Mouse (Mus musculus) E14TG2a.4 (cell line): ENCODE measurements around the gene Zfp821.

Experiments
- H3K27me3 ChIP-seq: 2 replicates; pipeline ENCODE4 v1.6.1; 2014; ENCODE audit warnings: low read length, control low read depth; ENCODE audit not compliant: insufficient read depth
- H3K36me3 ChIP-seq: 2 replicates; pipeline ENCODE4 v1.6.1; 2014; ENCODE audit warnings: low read length, control low read depth; ENCODE audit not compliant: insufficient read depth
- H3K4me1 ChIP-seq: replicated peaks from 2 replicates; pipeline ENCODE4 v1.6.1; 2014; ENCODE audit warnings: low read depth, low read length, control low read depth
- H3K4me3 ChIP-seq: replicated peaks from 2 replicates; pipeline ENCODE4 v1.5.1; 2014; ENCODE audit warnings: mild to moderate bottlenecking, low read length
- H3K9me3 ChIP-seq: 2 replicates; pipeline ENCODE4 v1.6.1; 2014; ENCODE audit warnings: low read length, control low read depth
- CTCF ChIP-seq: conservative IDR thresholded peaks from 2 replicates; pipeline ENCODE4 v1.5.1; 2014; ENCODE audit warnings: low read length
- NANOG ChIP-seq: IDR thresholded peaks from 2 replicates; pipeline ENCODE4 v1.6.1; 2014; ENCODE audit warnings: borderline replicate concordance, low read length, mixed read lengths
- POU5F1 ChIP-seq: IDR thresholded peaks from 2 replicates; pipeline ENCODE4 v1.6.1; 2014; ENCODE audit warnings: low read length, borderline replicate concordance

Gene Zfp821

DNA sequence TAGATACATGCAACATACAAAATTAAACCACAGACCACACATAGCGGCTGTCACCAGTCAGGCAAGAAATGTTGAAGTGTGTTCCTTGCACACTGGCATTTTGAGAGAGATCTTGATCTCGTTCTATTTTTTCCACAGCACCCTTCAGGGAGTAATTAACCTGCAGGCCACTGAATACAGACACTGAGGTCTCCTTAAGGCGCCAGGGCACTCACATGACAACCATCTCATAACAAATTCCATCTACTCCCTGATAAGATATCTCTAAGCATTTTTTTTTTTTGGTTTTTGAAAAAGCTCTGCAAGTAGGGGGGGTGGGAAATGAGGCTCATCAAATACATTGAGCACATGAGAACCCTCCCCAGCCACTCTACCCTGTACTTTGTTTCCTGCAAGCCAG is 51.5 kb downstream of the Zfp821 start:
- no peaks in the 10 kb centered on the region for H3K27me3 ChIP-seq
- no peak overlapping the region for H3K4me3 ChIP-seq
- peaks cover 3% of the 10 kb centered on the region; the same call in 1 of the 2 replicates for H3K4me1 ChIP-seq
- H3K9me3 ChIP-seq = peaks cover 12% of the 10 kb centered on the region; the same call in 1 of the 2 replicates
- TF ChIP-seq POU5F1 (no peak), NANOG (no peak), CTCF (no peak)
- no peaks in the 10 kb centered on the region for H3K36me3 ChIP-seq

DNA sequence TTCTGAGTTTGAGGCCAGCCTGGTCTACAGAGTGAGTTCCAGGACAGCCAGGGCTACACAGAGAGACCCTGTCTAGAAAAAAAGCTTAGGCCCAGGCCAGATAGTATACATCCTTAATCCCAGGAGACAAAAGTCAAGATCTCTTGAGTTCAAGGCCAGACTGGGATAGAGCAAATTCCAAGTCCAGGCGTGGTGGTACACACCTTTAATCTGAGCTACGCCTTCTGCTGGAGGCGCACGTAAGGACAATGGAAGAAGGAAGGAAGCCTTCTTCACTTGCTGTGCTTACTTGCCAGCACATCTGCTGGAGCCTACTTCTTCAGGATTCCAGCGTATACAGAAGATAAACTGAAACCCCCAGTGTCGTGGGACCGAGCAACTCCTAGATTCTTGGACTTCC is 54.1 kb downstream of the Zfp821 start:
- TF ChIP-seq CTCF (no peak), NANOG (no peak), POU5F1 (no peak)
- Histone ChIP-seq H3K36me3 (no peaks in the 10 kb centered on the region), H3K9me3 (peaks cover 33% of the 10 kb centered on the region), H3K4me3 (no peak overlapping the region), H3K4me1 (no peaks in the 10 kb centered on the region; the same call in 1 of the 2 replicates), H3K27me3 (no peaks in the 10 kb centered on the region)

DNA sequence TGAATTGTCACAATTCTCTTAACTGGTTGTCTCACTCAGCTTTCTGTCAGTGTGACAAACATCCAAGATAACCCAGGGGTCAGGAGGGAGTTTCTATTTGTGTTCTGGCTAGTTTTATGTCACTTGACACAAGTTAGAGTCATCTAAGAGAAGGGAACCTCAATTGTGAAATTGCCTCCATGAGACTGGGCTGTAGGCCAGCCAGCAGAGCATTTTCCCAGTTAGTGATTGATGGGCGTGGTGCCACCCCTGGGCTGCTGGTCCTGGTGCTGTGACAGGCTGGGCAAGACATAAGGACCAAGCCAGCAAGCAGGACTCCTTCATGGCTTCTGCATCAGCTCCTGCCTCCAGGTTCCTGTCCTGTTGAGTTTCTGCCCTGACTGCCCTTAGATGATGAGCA is 54.9 kb downstream of the Zfp821 start:
- H3K9me3 ChIP-seq = peaks cover 28% of the 10 kb centered on the region
- no peaks in the 10 kb centered on the region for H3K36me3 ChIP-seq
- no peak overlapping the region for H3K4me3 ChIP-seq
- no peaks in the 10 kb centered on the region; the same call in 1 of the 2 replicates for H3K4me1 ChIP-seq
- TF ChIP-seq NANOG = no peak
- TF ChIP-seq CTCF = no peak
- no peak for TF ChIP-seq POU5F1
- H3K27me3 ChIP-seq = no peaks in the 10 kb centered on the region

DNA sequence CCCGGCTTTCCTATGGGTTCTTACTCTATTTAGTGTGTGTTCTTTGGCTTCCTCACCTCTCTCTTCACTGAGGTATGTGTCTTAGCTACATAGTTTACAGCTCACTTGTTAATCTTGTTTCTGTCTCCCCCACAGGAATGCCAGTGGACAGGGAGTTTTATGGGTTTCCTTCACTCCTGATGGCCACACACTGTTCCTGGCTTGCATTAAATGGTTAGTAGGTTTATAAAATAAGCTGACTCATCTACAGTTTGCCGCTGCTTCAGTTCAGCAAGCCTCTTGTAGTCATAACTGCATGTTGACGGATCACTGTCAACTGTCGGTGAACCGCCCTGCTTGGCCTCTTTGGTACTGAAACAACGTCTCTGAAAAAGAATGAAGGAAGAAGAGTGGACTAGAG is 58.7 kb downstream of the Zfp821 start:
- no peak for TF ChIP-seq NANOG
- TF ChIP-seq POU5F1 = no peak
- no peak for TF ChIP-seq CTCF
- no peaks in the 10 kb centered on the region for H3K4me1 ChIP-seq

DNA sequence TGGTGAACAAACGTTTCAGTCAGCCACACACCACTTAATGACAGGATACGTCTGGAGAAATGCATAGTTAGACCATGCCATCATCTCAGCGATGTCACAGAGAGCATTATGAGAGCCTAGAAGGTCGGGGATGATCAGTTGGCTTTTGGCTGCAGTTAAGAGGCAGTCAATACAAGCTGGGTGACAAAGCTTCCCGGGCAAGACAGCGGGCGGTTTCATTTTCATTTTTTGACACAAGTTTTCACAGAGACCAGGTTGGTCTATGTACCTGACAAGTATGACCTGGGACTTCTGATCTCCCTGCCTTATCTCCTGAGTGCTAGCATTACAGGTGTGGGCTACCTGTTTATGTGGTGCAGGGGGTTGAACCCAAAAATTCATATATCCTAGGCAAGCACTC is 60.7 kb downstream of the Zfp821 start:
- no peaks in the 10 kb centered on the region for H3K4me1 ChIP-seq
- no peak for TF ChIP-seq CTCF
- no peak for TF ChIP-seq POU5F1
- TF ChIP-seq NANOG = no peak

More for the DNA sequence above, 58.7 kb downstream of the Zfp821 start:
- Histone ChIP-seq H3K36me3 (no peaks in the 10 kb centered on the region), H3K9me3 (peaks cover 28% of the 10 kb centered on the region), H3K4me3 (no peak overlapping the region), H3K27me3 (no peaks in the 10 kb centered on the region)

DNA sequence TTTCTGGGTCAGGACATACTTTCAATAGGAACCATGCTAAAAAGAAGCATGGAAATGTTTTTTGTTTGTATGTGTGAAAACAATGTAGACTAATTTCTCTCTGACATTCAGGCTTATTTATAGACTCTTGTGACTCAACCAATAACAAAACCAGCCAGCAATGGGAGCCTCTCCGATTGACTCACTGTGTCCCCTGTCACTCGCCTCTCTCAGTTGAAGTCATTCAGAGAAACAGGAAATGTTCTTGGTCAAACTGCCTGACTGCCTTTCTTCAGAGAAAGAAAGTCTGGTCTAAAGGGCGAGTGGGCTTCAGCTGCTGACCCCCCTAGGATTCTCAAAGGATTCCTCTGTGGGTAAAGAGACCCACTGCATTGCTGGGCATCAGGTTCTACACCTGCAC is 67.8 kb downstream of the Zfp821 start:
- no peak overlapping the region for H3K4me3 ChIP-seq
- H3K27me3 ChIP-seq = peaks cover 12% of the 10 kb centered on the region
- no peaks in the 10 kb centered on the region for H3K9me3 ChIP-seq
- peaks cover 7% of the 10 kb centered on the region for H3K4me1 ChIP-seq
- H3K36me3 ChIP-seq = no peaks in the 10 kb centered on the region
- TF ChIP-seq CTCF (no peak), POU5F1 (no peak), NANOG (no peak)

More for the DNA sequence above, 60.7 kb downstream of the Zfp821 start:
- Histone ChIP-seq H3K36me3 (no peaks in the 10 kb centered on the region), H3K4me3 (no peak overlapping the region), H3K27me3 (no peaks in the 10 kb centered on the region; the same call in 1 of the 2 replicates), H3K9me3 (peaks cover 28% of the 10 kb centered on the region)
